Mouse (Mus musculus): ENCODE measurements around the gene Slc6a9. TPM values are rescaled to one million over a fixed set of nuclear protein-coding genes. Genes with fewer than 3 reads are reported as not detected.

The Slc6a9 gene
- polyA plus RNA-seq, 1 experiment from 2014 or later: 11.6 TPM

- Histone ChIP-seq H3K4me1 (ENCODE audit: control insufficient read depth, insufficient read depth, low read length) (peaks cover 9% of the 10 kb centered on the region; the same call in 1 of the 2 replicates), H3K36me3 (ENCODE audit: control insufficient read depth, insufficient read depth, low read length) (peaks cover 24% of the 10 kb centered on the region; the same call in 1 of the 2 replicates), H3K4me3 (ENCODE audit: low read depth, low read length) (0 out of 2 replicates have a peak within 1 kb of the TSS, but pooled peaks have one; percentile 10), H3K9me3 (ENCODE audit: control insufficient read depth, low read depth, low read length) (no peaks in the 10 kb centered on the region), H3K27me3 (ENCODE audit: control insufficient read depth, insufficient read depth, low read length) (no peaks in the 10 kb centered on the region), H3K27ac (ENCODE audit: low read length) (no peak within 1 kb of the TSS), H3K4me2 (replicated peaks; ENCODE audit: low read depth, low read length) (peak within 1 kb of the TSS; percentile 40), H3K9ac (replicated peaks; ENCODE audit: low read depth, low read length) (no peak within 1 kb of the TSS; the same call in 1 of the 2 replicates)
- 4% methylated on average over 14 of the region's 14 CpGs for WGBS
- ATAC-seq (ENCODE audit: insufficient number of reproducible peaks, insufficient read depth, low FRiP score, low read depth): peak; percentile 10; the same call in 1 of the 2 replicates
Measured at GRCm38 (mm10) chr4:117872471-117872886, 38.2 kb downstream of the Slc6a9 start, which contains the start of gene Ccdc24. Ccdc24 (minus strand) TSS chr4:117872557.

GRCm38 (mm10) chr4:117873615-117874014, 39.3 kb downstream of the Slc6a9 start:
- no peak overlapping the region for H3K4me2 ChIP-seq (replicated peaks; ENCODE audit: low read depth, low read length)
- H3K36me3 ChIP-seq (ENCODE audit: control insufficient read depth, insufficient read depth, low read length): peaks cover 24% of the 10 kb centered on the region; the same call in 1 of the 2 replicates
- no peaks in the 10 kb centered on the region for H3K27me3 ChIP-seq (ENCODE audit: control insufficient read depth, insufficient read depth, low read length)
- H3K9me3 ChIP-seq (ENCODE audit: control insufficient read depth, low read depth, low read length): no peaks in the 10 kb centered on the region
- H3K4me1 ChIP-seq (ENCODE audit: control insufficient read depth, insufficient read depth, low read length): peaks cover 9% of the 10 kb centered on the region; the same call in 1 of the 2 replicates
- H3K9ac ChIP-seq (replicated peaks; ENCODE audit: low read depth, low read length): no peak overlapping the region
- ATAC-seq (ENCODE audit: insufficient number of reproducible peaks, insufficient read depth, low FRiP score, low read depth): no peak
- H3K4me3 ChIP-seq (ENCODE audit: low read depth, low read length): no peak overlapping the region
- 90% methylated on average over 9 of the region's 9 CpGs for WGBS
- H3K27ac ChIP-seq (ENCODE audit: low read length): no peak overlapping the region

- Histone ChIP-seq H3K27me3 (ENCODE audit: control insufficient read depth, insufficient read depth, low read length) (no peaks in the 10 kb centered on the region), H3K27ac (ENCODE audit: low read length) (no peak overlapping the region), H3K9me3 (ENCODE audit: control insufficient read depth, low read depth, low read length) (no peaks in the 10 kb centered on the region), H3K4me1 (ENCODE audit: control insufficient read depth, insufficient read depth, low read length) (peaks cover 4% of the 10 kb centered on the region; the same call in 1 of the 2 replicates), H3K4me2 (replicated peaks; ENCODE audit: low read depth, low read length) (no peak overlapping the region), H3K4me3 (ENCODE audit: low read depth, low read length) (no peak overlapping the region), H3K9ac (replicated peaks; ENCODE audit: low read depth, low read length) (no peak overlapping the region), H3K36me3 (ENCODE audit: control insufficient read depth, insufficient read depth, low read length) (peaks cover 33% of the 10 kb centered on the region)
- ATAC-seq (ENCODE audit: insufficient number of reproducible peaks, insufficient read depth, low FRiP score, low read depth): no peak
- WGBS: 62% methylated on average over 10 of the region's 10 CpGs
Measured at GRCm38 (mm10) chr4:117878301-117878700, 44.0 kb downstream of the Slc6a9 start.

- Histone ChIP-seq H3K4me2 (replicated peaks; ENCODE audit: low read depth, low read length) (no peak overlapping the region), H3K27me3 (ENCODE audit: control insufficient read depth, insufficient read depth, low read length) (no peaks in the 10 kb centered on the region), H3K27ac (ENCODE audit: low read length) (no peak overlapping the region), H3K9ac (replicated peaks; ENCODE audit: low read depth, low read length) (no peak overlapping the region), H3K4me3 (ENCODE audit: low read depth, low read length) (no peak overlapping the region), H3K36me3 (ENCODE audit: control insufficient read depth, insufficient read depth, low read length) (peaks cover 33% of the 10 kb centered on the region), H3K4me1 (ENCODE audit: control insufficient read depth, insufficient read depth, low read length) (peaks cover 6% of the 10 kb centered on the region), H3K9me3 (ENCODE audit: control insufficient read depth, low read depth, low read length) (no peaks in the 10 kb centered on the region)
- no peak for ATAC-seq (ENCODE audit: insufficient number of reproducible peaks, insufficient read depth, low FRiP score, low read depth)
- whole genome bisulfite sequencing: 79% methylated on average over 5 of the region's 5 CpGs
Measured at GRCm38 (mm10) chr4:117878703-117879102, 44.4 kb downstream of the Slc6a9 start.

GRCm38 (mm10) chr4:117882701-117883691, 48.7 kb downstream of the Slc6a9 start, which contains the start of gene B4galt2:
B4galt2 (minus strand) TSS chr4:117883487.
- under 1% methylated on average over 57 of the region's 103 CpGs for WGBS
- peaks cover 15% of the 10 kb centered on the region for H3K4me1 ChIP-seq (ENCODE audit: control insufficient read depth, insufficient read depth, low read length)
- H3K4me2 ChIP-seq (replicated peaks; ENCODE audit: low read depth, low read length): peak within 1 kb of the TSS; percentile 76
- H3K4me3 ChIP-seq (ENCODE audit: low read depth, low read length): peak within 1 kb of the TSS; percentile 79
- H3K36me3 ChIP-seq (ENCODE audit: control insufficient read depth, insufficient read depth, low read length): peaks cover 22% of the 10 kb centered on the region
- no peaks in the 10 kb centered on the region for H3K27me3 ChIP-seq (ENCODE audit: control insufficient read depth, insufficient read depth, low read length)
- no peaks in the 10 kb centered on the region for H3K9me3 ChIP-seq (ENCODE audit: control insufficient read depth, low read depth, low read length)
- ATAC-seq (ENCODE audit: insufficient number of reproducible peaks, insufficient read depth, low FRiP score, low read depth): peak; percentile 24
- H3K27ac ChIP-seq (ENCODE audit: low read length): peak within 1 kb of the TSS; percentile 69; the same call in 1 of the 2 replicates
- H3K9ac ChIP-seq (replicated peaks; ENCODE audit: low read depth, low read length): peak within 1 kb of the TSS; percentile 79

GRCm38 (mm10) chr4:117884146-117884545, 49.8 kb downstream of the Slc6a9 start:
- no peaks in the 10 kb centered on the region for H3K9me3 ChIP-seq (ENCODE audit: control insufficient read depth, low read depth, low read length)
- peak overlapping the region; percentile 76 for H3K4me2 ChIP-seq (replicated peaks; ENCODE audit: low read depth, low read length)
- H3K4me1 ChIP-seq (ENCODE audit: control insufficient read depth, insufficient read depth, low read length): peaks cover 15% of the 10 kb centered on the region
- H3K36me3 ChIP-seq (ENCODE audit: control insufficient read depth, insufficient read depth, low read length): peaks cover 22% of the 10 kb centered on the region
- H3K27me3 ChIP-seq (ENCODE audit: control insufficient read depth, insufficient read depth, low read length): no peaks in the 10 kb centered on the region
- no peak for ATAC-seq (ENCODE audit: insufficient number of reproducible peaks, insufficient read depth, low FRiP score, low read depth)
- no peak overlapping the region for H3K27ac ChIP-seq (ENCODE audit: low read length)
- no peak overlapping the region for H3K9ac ChIP-seq (replicated peaks; ENCODE audit: low read depth, low read length)
- WGBS: 95% methylated on average over 1 of the region's 1 CpGs
- H3K4me3 ChIP-seq (ENCODE audit: low read depth, low read length): peak overlapping the region; percentile 79; the same call in 1 of the 2 replicates

- no peaks in the 10 kb centered on the region for H3K9me3 ChIP-seq (ENCODE audit: control insufficient read depth, low read depth, low read length)
- H3K9ac ChIP-seq (replicated peaks; ENCODE audit: low read depth, low read length): no peak overlapping the region
- WGBS: 89% methylated on average over 10 of the region's 10 CpGs
- ATAC-seq (ENCODE audit: insufficient number of reproducible peaks, insufficient read depth, low FRiP score, low read depth): no peak
- no peaks in the 10 kb centered on the region for H3K27me3 ChIP-seq (ENCODE audit: control insufficient read depth, insufficient read depth, low read length)
- peaks cover 19% of the 10 kb centered on the region for H3K36me3 ChIP-seq (ENCODE audit: control insufficient read depth, insufficient read depth, low read length)
- H3K27ac ChIP-seq (ENCODE audit: low read length): no peak overlapping the region
- no peak overlapping the region for H3K4me2 ChIP-seq (replicated peaks; ENCODE audit: low read depth, low read length)
- no peak overlapping the region for H3K4me3 ChIP-seq (ENCODE audit: low read depth, low read length)
- peaks cover 15% of the 10 kb centered on the region for H3K4me1 ChIP-seq (ENCODE audit: control insufficient read depth, insufficient read depth, low read length)
Measured at GRCm38 (mm10) chr4:117885093-117885492, 50.8 kb downstream of the Slc6a9 start.

- Histone ChIP-seq H3K4me2 (replicated peaks; ENCODE audit: low read depth, low read length) (peak overlapping the region; percentile 67; the same call in 1 of the 2 replicates), H3K4me1 (ENCODE audit: control insufficient read depth, insufficient read depth, low read length) (peaks cover 18% of the 10 kb centered on the region), H3K36me3 (ENCODE audit: control insufficient read depth, insufficient read depth, low read length) (peaks cover 13% of the 10 kb centered on the region; the same call in 1 of the 2 replicates), H3K9me3 (ENCODE audit: control insufficient read depth, low read depth, low read length) (no peaks in the 10 kb centered on the region), H3K27ac (ENCODE audit: low read length) (no peak overlapping the region), H3K9ac (replicated peaks; ENCODE audit: low read depth, low read length) (no peak overlapping the region), H3K27me3 (ENCODE audit: control insufficient read depth, insufficient read depth, low read length) (no peaks in the 10 kb centered on the region), H3K4me3 (ENCODE audit: low read depth, low read length) (peak overlapping the region; percentile 94; the same call in 1 of the 2 replicates)
- ATAC-seq (ENCODE audit: insufficient number of reproducible peaks, insufficient read depth, low FRiP score, low read depth): no peak
- 79% methylated on average over 9 of the region's 9 CpGs for WGBS
Measured at GRCm38 (mm10) chr4:117885994-117886393, 51.7 kb downstream of the Slc6a9 start.

Data from stomach, embryonic 14.5 days (tissue).